Mouse (Mus musculus) G1E (cell line): ENCODE results near the gene Lat2.

Source experiments
- CTCF ChIP-seq: IDR thresholded peaks from 2 replicates; pipeline ENCODE4 v1.5.1; 2012; ENCODE audit warnings: low read depth, low read length, inconsistent platforms, mixed read lengths
- GATA1 ChIP-seq: IDR thresholded peaks from 2 replicates; pipeline ENCODE4 v1.6.1; 2012; ENCODE audit warnings: borderline replicate concordance, low read length, inconsistent platforms, mixed read lengths
- TAL1 ChIP-seq: conservative IDR thresholded peaks from 2 replicates; pipeline ENCODE4 v1.6.1; 2012; ENCODE audit warnings: low read depth, low read length, inconsistent platforms, mixed read lengths

- TF ChIP-seq CTCF (no peak), GATA1 (no peak), TAL1 (no peak)
These were observed 529 bp downstream of the Lat2 start for GRCm38 (mm10) chr5:134614296-134614695.
